Mouse (Mus musculus): ENCODE measurements at regions not wholly inside any gene's neighbourhood (a gene's known extent, or its start where the extent isn't known, plus 50 kb on each side); places are given as distances from the start of the nearest gene placed in this dataset.

DNA sequence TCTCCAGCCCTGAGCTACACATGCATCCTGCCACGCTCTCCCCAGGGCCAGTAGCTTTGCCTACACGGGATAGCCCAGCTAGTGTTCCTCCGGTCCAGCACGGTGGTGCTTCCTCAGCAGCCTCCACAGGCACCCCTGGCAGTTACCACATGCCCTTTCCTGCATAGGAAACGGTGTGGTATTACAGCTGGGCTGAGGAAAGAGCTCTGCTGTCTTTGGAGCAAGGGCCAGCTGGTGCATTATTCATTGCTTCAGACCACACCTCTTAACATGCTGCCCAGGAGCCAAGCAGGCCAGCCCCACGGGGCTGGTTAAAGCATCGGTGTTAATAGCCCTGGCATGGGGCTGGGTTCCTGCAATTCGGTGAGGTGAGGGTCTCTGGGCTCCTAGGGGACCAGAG, 64.0 kb upstream of the Dio3 start:
- DNase-seq (ENCODE audit: low read depth in 1 of 2, low spot score in 2 of 2), result no peak
- TF ChIP-seq POLR2A (IDR thresholded peaks at IDR 0.05; ENCODE audit: low read depth, low read length) (no peak), CTCF (IDR thresholded peaks at IDR 0.05; ENCODE audit: extremely low read depth, insufficient read depth, insufficient read length, insufficient replicate concordance) (no peak)
- WGBS, result 11% methylated on average over 8 of the region's 8 CpGs
- Histone ChIP-seq H3K4me3 (ENCODE audit: extremely low read depth, insufficient read depth, insufficient read length) (no peak overlapping the region), H3K27ac (ENCODE audit: insufficient read depth, low read length) (no peak overlapping the region), H3K27me3 (ENCODE audit: control insufficient read depth, insufficient read depth, low read length) (no peaks in the 10 kb centered on the region), H3K36me3 (ENCODE audit: control insufficient read depth, insufficient read depth, low read length) (no peaks in the 10 kb centered on the region), H3K4me1 (ENCODE audit: control insufficient read depth, insufficient read depth, insufficient read length) (no peaks in the 10 kb centered on the region)

DNA sequence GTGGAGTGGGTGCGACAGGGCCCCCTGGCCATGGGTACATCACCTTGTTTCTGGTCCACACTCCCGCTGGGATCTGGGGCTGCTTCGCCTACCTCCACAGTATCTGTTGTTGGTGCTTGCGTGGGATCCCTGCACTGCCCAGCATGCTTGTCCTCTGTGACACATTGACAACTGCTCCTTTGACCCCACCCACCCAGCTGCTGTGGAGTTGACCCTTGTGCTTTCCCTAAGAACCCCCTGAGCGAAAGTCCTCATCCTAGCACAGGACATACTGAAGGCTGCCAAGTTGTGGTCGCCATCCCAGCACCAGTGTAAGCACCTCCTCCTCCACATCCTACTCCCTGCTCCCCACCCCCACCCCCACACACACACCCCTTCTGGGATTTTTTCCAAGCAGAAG, 63.6 kb upstream of the Dio3 start:
- 75% methylated on average over 6 of the region's 6 CpGs for WGBS
- Histone ChIP-seq H3K27ac (ENCODE audit: insufficient read depth, low read length) (no peak overlapping the region), H3K4me1 (ENCODE audit: control insufficient read depth, insufficient read depth, insufficient read length) (no peaks in the 10 kb centered on the region), H3K36me3 (ENCODE audit: control insufficient read depth, insufficient read depth, low read length) (no peaks in the 10 kb centered on the region), H3K27me3 (ENCODE audit: control insufficient read depth, insufficient read depth, low read length) (no peaks in the 10 kb centered on the region), H3K4me3 (ENCODE audit: extremely low read depth, insufficient read depth, insufficient read length) (no peak overlapping the region)
- DNase-seq (ENCODE audit: low read depth in 1 of 2, low spot score in 2 of 2), result no peak
- TF ChIP-seq CTCF (IDR thresholded peaks at IDR 0.05; ENCODE audit: extremely low read depth, insufficient read depth, insufficient read length, insufficient replicate concordance) (no peak), POLR2A (IDR thresholded peaks at IDR 0.05; ENCODE audit: low read depth, low read length) (no peak)

DNA sequence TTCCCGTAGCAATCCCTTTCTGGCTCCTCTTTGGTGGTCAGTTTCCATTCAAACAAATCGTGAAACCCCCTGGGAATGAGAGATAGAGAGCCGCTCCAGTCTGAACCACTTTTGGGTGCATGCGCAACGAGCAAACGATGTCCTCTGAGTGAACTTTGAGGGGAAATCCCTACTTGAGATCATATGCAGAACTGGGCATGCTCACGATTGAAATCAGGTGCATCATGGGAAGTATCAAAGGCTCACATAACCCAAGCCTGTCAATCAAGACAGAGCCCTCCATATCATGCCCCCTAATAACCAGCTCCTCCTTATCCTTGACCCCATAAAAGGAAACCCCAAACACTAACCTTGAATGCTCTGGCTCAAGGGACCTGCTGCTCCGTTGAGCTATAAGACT, 59.1 kb upstream of the Dio3 start:
- TF ChIP-seq CTCF (IDR thresholded peaks at IDR 0.05; ENCODE audit: extremely low read depth, insufficient read depth, insufficient read length, insufficient replicate concordance), result no peak
- TF ChIP-seq POLR2A (IDR thresholded peaks at IDR 0.05; ENCODE audit: low read depth, low read length), result no peak
- Histone ChIP-seq H3K4me1 (ENCODE audit: control insufficient read depth, insufficient read depth, insufficient read length) (no peaks in the 10 kb centered on the region), H3K27ac (ENCODE audit: insufficient read depth, low read length) (no peak overlapping the region), H3K4me3 (ENCODE audit: extremely low read depth, insufficient read depth, insufficient read length) (no peak overlapping the region), H3K27me3 (ENCODE audit: control insufficient read depth, insufficient read depth, low read length) (no peaks in the 10 kb centered on the region), H3K36me3 (ENCODE audit: control insufficient read depth, insufficient read depth, low read length) (no peaks in the 10 kb centered on the region)
- WGBS, result 51% methylated on average over 8 of the region's 8 CpGs
- no peak for DNase-seq (ENCODE audit: low read depth in 1 of 2, low spot score in 2 of 2)

DNA sequence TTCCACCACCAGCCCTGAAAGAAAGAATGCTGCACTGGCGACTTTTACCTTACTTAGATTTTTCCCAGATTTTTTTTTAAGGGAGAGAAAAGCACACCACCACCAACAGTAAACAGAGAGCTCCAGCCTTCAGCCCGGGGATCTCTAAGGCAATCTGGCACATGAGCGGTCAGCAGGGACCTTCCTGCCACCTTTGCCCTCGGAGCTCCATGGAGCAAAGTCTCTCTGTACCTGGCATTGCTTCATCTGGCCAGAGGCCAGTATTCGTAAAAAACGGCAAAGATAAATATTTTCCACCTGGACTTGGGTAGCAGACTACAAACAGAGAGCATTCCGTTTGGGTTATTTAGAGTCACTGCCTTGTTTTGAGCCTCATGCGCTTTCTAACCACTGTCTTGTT, 58.4 kb upstream of the Dio3 start:
- Histone ChIP-seq H3K27ac (ENCODE audit: insufficient read depth, low read length) (no peak overlapping the region), H3K36me3 (ENCODE audit: control insufficient read depth, insufficient read depth, low read length) (no peaks in the 10 kb centered on the region), H3K27me3 (ENCODE audit: control insufficient read depth, insufficient read depth, low read length) (no peaks in the 10 kb centered on the region), H3K4me1 (ENCODE audit: control insufficient read depth, insufficient read depth, insufficient read length) (no peaks in the 10 kb centered on the region), H3K4me3 (ENCODE audit: extremely low read depth, insufficient read depth, insufficient read length) (no peak overlapping the region)
- TF ChIP-seq POLR2A (IDR thresholded peaks at IDR 0.05; ENCODE audit: low read depth, low read length) (no peak), CTCF (IDR thresholded peaks at IDR 0.05; ENCODE audit: extremely low read depth, insufficient read depth, insufficient read length, insufficient replicate concordance) (no peak)
- no peak for DNase-seq (ENCODE audit: low read depth in 1 of 2, low spot score in 2 of 2)
- WGBS, result 71% methylated on average over 8 of the region's 8 CpGs

DNA sequence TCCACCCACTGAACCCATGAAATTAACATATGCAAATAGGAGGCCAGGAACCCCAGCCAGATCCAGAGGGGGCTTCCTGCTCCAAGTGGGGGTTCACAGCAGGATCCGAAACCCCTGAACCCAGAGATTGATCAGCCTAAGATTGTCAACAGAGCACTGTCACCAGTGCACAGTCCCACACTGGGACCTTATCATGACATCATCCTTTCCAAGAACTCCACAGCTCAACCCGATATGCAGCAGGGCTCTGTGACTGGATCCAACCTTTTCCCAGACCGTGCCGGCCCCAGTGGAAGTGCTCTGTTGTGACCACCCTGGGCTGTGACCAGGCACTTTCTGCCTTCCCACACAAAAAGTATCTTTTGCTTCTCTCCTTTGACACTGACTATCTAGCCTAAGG, 57.7 kb upstream of the Dio3 start:
- no peaks in the 10 kb centered on the region for H3K4me1 ChIP-seq (ENCODE audit: control insufficient read depth, insufficient read depth, insufficient read length)
- no peaks in the 10 kb centered on the region for H3K36me3 ChIP-seq (ENCODE audit: control insufficient read depth, insufficient read depth, low read length)
- H3K4me3 ChIP-seq (ENCODE audit: extremely low read depth, insufficient read depth, insufficient read length), result no peak overlapping the region
- no peaks in the 10 kb centered on the region for H3K27me3 ChIP-seq (ENCODE audit: control insufficient read depth, insufficient read depth, low read length)
- WGBS, result 63% methylated on average over 4 of the region's 4 CpGs
- DNase-seq (ENCODE audit: low read depth in 1 of 2, low spot score in 2 of 2), result no peak
- H3K27ac ChIP-seq (ENCODE audit: insufficient read depth, low read length), result no peak overlapping the region
- no peak for TF ChIP-seq CTCF (IDR thresholded peaks at IDR 0.05; ENCODE audit: extremely low read depth, insufficient read depth, insufficient read length, insufficient replicate concordance)
- no peak for TF ChIP-seq POLR2A (IDR thresholded peaks at IDR 0.05; ENCODE audit: low read depth, low read length)

DNA sequence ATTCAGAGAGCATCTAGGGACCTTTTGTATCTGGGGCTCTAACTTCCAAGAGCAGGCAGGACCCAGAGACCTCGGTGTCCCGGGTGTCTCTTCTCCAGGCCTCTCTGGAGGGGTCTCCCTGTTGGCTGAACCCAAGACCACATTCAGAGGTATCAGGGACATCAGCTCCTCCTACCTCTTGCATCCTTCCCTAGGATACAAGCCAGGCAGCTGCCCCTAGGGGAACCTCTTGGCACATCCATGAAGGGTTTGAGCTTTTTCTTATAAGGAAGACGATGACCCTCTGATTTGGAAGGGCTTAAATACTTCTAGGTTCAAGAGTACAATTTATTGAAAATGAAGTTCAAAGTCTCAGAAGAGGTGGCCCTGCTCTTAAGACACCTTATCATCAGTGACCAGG, 57.2 kb upstream of the Dio3 start:
- no peaks in the 10 kb centered on the region for H3K27me3 ChIP-seq (ENCODE audit: control insufficient read depth, insufficient read depth, low read length)
- H3K4me1 ChIP-seq (ENCODE audit: control insufficient read depth, insufficient read depth, insufficient read length), result no peaks in the 10 kb centered on the region
- H3K4me3 ChIP-seq (ENCODE audit: extremely low read depth, insufficient read depth, insufficient read length), result no peak overlapping the region
- no peaks in the 10 kb centered on the region for H3K36me3 ChIP-seq (ENCODE audit: control insufficient read depth, insufficient read depth, low read length)
- no peak overlapping the region for H3K27ac ChIP-seq (ENCODE audit: insufficient read depth, low read length)
- DNase-seq (ENCODE audit: low read depth in 1 of 2, low spot score in 2 of 2), result no peak
- no peak for TF ChIP-seq CTCF (IDR thresholded peaks at IDR 0.05; ENCODE audit: extremely low read depth, insufficient read depth, insufficient read length, insufficient replicate concordance)
- TF ChIP-seq POLR2A (IDR thresholded peaks at IDR 0.05; ENCODE audit: low read depth, low read length), result no peak
- 62% methylated on average over 3 of the region's 3 CpGs for WGBS

DNA sequence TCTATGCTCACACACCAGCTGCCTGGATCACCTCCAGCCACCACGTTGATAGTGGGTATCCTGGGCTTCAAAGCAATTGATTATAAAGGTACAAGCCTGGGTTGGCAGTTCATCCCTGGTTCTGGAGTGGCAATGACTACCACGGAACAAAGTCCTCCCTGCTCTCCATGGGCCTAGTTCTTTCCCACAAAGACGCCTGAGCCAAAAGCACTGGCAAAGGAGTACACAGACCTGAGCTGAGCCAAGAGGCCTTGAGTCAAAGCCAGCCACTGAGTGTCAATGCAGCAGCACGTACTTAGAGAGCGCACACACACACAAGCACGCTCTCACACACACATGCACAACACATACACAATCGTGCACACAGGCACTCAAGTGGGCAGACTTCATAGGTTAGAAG, 54.6 kb upstream of the Dio3 start:
- TF ChIP-seq POLR2A (IDR thresholded peaks at IDR 0.05; ENCODE audit: low read depth, low read length) (no peak), CTCF (IDR thresholded peaks at IDR 0.05; ENCODE audit: extremely low read depth, insufficient read depth, insufficient read length, insufficient replicate concordance) (no peak)
- no peak overlapping the region for H3K4me3 ChIP-seq (ENCODE audit: extremely low read depth, insufficient read depth, insufficient read length)
- no peaks in the 10 kb centered on the region for H3K4me1 ChIP-seq (ENCODE audit: control insufficient read depth, insufficient read depth, insufficient read length)
- 84% methylated on average over 7 of the region's 7 CpGs for WGBS
- H3K27me3 ChIP-seq (ENCODE audit: control insufficient read depth, insufficient read depth, low read length), result no peaks in the 10 kb centered on the region
- no peak overlapping the region for H3K27ac ChIP-seq (ENCODE audit: insufficient read depth, low read length)
- no peaks in the 10 kb centered on the region for H3K36me3 ChIP-seq (ENCODE audit: control insufficient read depth, insufficient read depth, low read length)
- DNase-seq (ENCODE audit: low read depth in 1 of 2, low spot score in 2 of 2), result no peak
